Mouse (Mus musculus) bone marrow macrophage, adult 2 months (primary cell): Measurements from ENCODE around the gene Cacna2d3.

Experiments
- CTCF ChIP-seq: IDR thresholded peaks from 2 replicates; pipeline ENCODE4 v1.5.1; 2012; ENCODE audit warnings: low read depth, mild to moderate bottlenecking, low read length, moderate library complexity
- POLR2A ChIP-seq: IDR thresholded peaks from 2 replicates; pipeline ENCODE4 v1.6.1; 2012; ENCODE audit warnings: mild to moderate bottlenecking, low read depth, low read length, borderline replicate concordance

DNA sequence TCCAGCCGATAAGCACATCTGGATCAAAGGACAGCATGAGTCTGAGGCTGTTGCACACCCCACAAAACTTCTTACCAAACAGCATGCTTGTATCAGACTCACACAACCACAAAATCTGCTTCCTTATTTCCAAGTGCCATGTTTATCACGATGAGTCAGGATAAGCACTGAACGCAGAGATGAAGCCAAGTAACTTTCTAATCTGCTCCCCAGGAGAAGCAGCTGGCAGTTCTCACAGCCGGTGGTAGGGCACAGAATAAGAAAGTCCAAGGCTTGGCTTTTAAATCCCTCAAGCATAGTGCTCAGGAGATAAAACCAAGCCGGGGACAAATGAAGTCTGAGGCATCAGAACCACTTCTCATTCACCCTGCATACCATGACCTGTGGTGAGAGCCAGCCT lies 146.1 kb downstream of the Cacna2d3 start:
- TF ChIP-seq CTCF (no peak), POLR2A (no peak)
